Mouse (Mus musculus) thymus, adult 2 months (tissue): ENCODE data around the gene Stab1. TPM values are rescaled to one million over a fixed set of nuclear protein-coding genes. Genes with fewer than 3 reads are reported as not detected.

Experiments used
- DNase-seq: peaks from one replicate; pipeline ENCODE4 v3.0.0; 2021
- H3K27ac ChIP-seq: fragments of 200-500 bp; 2 replicates; pipeline ENCODE4 v1.5.1; 2012; ENCODE audit warnings: low read length, control low read depth; ENCODE audit not compliant: control insufficient read depth, insufficient read depth
- H3K27me3 ChIP-seq: fragments of 200-500 bp; 2 replicates; pipeline ENCODE4 v1.6.1; 2012; ENCODE audit warnings: mild to moderate bottlenecking, low read length, moderate library complexity, mixed read lengths; ENCODE audit not compliant: control insufficient read depth, insufficient read depth
- H3K36me3 ChIP-seq: fragments of 200-500 bp; 2 replicates; pipeline ENCODE4 v1.6.1; 2012; ENCODE audit warnings: mild to moderate bottlenecking, low read length, moderate library complexity; ENCODE audit not compliant: control insufficient read depth, insufficient read depth
- H3K4me1 ChIP-seq: fragments of 200-500 bp; replicated peaks from 2 replicates; pipeline ENCODE4 v1.6.1; 2012; ENCODE audit warnings: low read length; ENCODE audit not compliant: control insufficient read depth, insufficient read depth
- H3K4me3 ChIP-seq: fragments of 200-500 bp; 2 replicates; pipeline ENCODE4 v1.5.1; 2012; ENCODE audit warnings: mild to moderate bottlenecking, low read length, control low read depth, moderate library complexity; ENCODE audit not compliant: control insufficient read depth, insufficient read depth
- CTCF ChIP-seq: fragments of 200-500 bp; IDR thresholded peaks from 2 replicates; pipeline ENCODE4 v1.5.1; 2012; ENCODE audit warnings: mild to moderate bottlenecking, control low read depth, low read length, moderate library complexity, borderline replicate concordance; ENCODE audit not compliant: control insufficient read depth, poor library complexity, insufficient read depth; ENCODE audit errors: extremely low read depth
- POLR2A ChIP-seq: fragments of 200-500 bp; IDR thresholded peaks from 2 replicates; pipeline ENCODE4 v1.6.1; 2012; ENCODE audit warnings: mild to moderate bottlenecking, low read length, control low read depth, moderate library complexity; ENCODE audit not compliant: control insufficient read depth, poor library complexity, insufficient read depth; ENCODE audit errors: extremely low read depth
- WGBS: fragments of 180-500 bp; shearing (Covaris S2); methylation state at CpG from one replicate; pipeline ENCODE4 v1.1.7; 2018; 5-methylcytosine and 5-hydroxymethylcytosine counted together
- polyA plus RNA-seq: library from polyadenylated mRNA; depleted of rRNA; stranded (reverse); fragments of >200 nt; gene quantifications from 2 replicates; pipeline ENCODE4 v1.2.3, GENCODE M21; 2012; rRNA removed

The Stab1 gene
- 17.2 and 26.7 TPM in 2 replicates for polyA plus RNA-seq

DNA sequence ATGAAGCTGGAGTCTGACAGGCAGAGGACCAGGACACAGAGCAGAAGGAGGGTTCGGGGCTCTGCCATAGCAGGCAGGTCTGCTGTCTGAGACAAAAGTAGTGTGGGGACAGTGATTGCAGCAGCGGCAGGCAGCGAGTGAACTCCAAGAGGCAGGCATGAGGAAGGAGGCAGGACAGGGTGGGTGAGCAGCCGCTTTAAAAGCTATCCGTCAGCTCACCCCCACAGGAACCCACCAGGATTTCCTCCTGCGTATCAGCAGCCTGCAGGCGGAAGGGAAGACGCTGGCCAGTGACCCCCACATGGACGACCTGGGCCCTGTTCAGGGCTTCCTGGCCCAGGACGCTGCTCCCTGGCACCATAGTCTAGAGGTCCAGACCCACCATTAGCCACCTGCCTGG lies at the start of gene Stab1:
Stab1 (minus strand) TSS at position 217 of the 400 bp plus-strand sequence.
- Histone ChIP-seq H3K4me1 (no peaks in the 10 kb centered on the region), H3K27me3 (no peaks in the 10 kb centered on the region), H3K27ac (no peak within 1 kb of the TSS), H3K4me3 (no peak within 1 kb of the TSS), H3K36me3 (peaks cover 27% of the 10 kb centered on the region)
- TF ChIP-seq POLR2A: no peak
- no peak for TF ChIP-seq CTCF
- 12% methylated on average over 10 of the region's 10 CpGs for WGBS
- DNase-seq: no peak

GRCm38 (mm10) chr14:31217666-31218065 lies 49.2 kb upstream of the Stab1 start, which contains the start of gene Sema3g:
Gene Sema3g, plus strand, starts transcription at chr14:31217860.
- no peak for DNase-seq
- H3K4me3 ChIP-seq: no peak within 1 kb of the TSS

GRCm38 (mm10) chr14:31216846-31217245 lies 48.4 kb upstream of the Stab1 start, which contains the start of gene Nisch:
Gene Nisch, minus strand, starts transcription at chr14:31216946.
- Histone ChIP-seq H3K36me3 (no peaks in the 10 kb centered on the region), H3K27ac (no peak within 1 kb of the TSS), H3K4me3 (no peak within 1 kb of the TSS), H3K27me3 (no peaks in the 10 kb centered on the region), H3K4me1 (peaks cover 4% of the 10 kb centered on the region)
- TF ChIP-seq CTCF: no peak
- no peak for TF ChIP-seq POLR2A
- 94% methylated on average over 2 of the region's 2 CpGs for WGBS
- no peak for DNase-seq

More at GRCm38 (mm10) chr14:31217666-31218065, 49.2 kb upstream of the Stab1 start, which contains the start of gene Sema3g:
- H3K27ac ChIP-seq: no peak within 1 kb of the TSS
- H3K36me3 ChIP-seq: no peaks in the 10 kb centered on the region
- 21% methylated on average over 11 of the region's 11 CpGs for WGBS
- H3K27me3 ChIP-seq: no peaks in the 10 kb centered on the region
- TF ChIP-seq CTCF (no peak), POLR2A (no peak)
- H3K4me1 ChIP-seq: peaks cover 4% of the 10 kb centered on the region

DNA sequence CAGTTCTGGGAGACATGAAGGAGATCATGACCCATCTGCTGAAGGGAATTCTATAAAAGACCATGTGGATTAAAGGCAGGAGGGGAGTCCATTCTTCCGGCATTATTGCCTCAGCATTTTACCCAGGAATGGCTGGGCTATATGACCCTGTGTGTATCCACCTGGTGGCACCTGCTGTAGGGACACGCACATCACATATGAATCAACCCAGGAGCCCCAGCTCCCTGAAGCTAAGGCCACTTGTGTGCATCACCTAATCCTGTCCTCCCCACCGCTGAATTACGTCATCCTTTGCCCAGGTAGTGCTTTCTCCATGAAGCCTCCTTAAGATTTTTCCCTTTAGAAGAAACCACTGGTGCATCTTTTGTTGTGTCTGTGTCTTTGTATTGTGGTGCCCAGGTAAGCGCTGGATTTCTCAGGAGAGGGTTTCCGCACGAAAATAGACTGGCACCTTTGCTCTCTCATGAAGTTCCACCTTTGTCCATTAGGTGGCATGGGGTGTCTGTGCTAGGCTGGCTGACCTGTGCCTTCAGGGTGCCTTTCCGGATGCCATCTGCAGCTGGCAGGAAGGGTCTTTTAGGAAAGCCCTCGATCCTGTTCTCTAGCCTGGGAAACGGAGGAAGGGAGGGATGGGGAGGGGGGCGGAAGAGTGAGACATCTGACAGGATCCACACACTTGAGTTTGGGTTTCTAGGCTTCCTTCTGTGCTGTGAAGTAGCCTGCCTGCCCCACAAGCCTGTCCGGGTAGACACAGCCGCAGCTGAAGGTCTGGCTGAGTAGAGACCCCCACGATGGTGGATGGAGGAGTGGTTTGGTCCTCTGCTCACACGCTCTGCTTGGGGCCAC lies 46.9 kb upstream of the Stab1 start:
- Histone ChIP-seq H3K4me1 (peaks cover 4% of the 10 kb centered on the region), H3K36me3 (no peaks in the 10 kb centered on the region), H3K27ac (no peak overlapping the region), H3K27me3 (no peaks in the 10 kb centered on the region), H3K4me3 (no peak overlapping the region)
- peak; percentile 62; the same call in 1 of the 2 replicates for TF ChIP-seq CTCF
- no peak for TF ChIP-seq POLR2A
- DNase-seq: peak; percentile 81
- 37% methylated on average over 15 of the region's 15 CpGs for WGBS

- H3K4me3 ChIP-seq: no peak overlapping the region
- 27% methylated on average over 3 of the region's 3 CpGs for WGBS
- H3K27ac ChIP-seq: no peak overlapping the region
Measured at GRCm38 (mm10) chr14:31214684-31215083, 46.2 kb upstream of the Stab1 start.

DNA sequence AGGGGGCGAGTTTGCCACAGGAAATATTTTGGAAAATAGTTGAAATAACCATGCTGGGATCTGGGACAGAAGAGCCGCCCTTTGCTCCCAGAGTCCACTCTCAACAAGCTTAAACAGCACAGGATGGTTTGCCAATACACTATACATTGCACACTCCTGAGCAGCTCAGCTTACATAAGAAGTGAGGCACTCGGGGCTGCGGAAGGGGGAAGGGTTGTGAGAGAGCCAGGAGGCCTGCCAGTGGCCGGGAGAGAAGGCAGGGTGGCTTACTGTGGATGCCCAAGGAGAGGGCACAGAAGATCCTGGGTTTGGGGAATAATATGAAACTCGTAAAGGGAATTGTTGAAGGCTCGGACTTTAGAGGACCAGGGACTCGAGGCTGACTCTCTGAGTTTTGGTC lies 45.4 kb upstream of the Stab1 start:
- TF ChIP-seq CTCF: no peak
- TF ChIP-seq POLR2A: no peak
- WGBS: 87% methylated on average over 8 of the region's 8 CpGs
- Histone ChIP-seq H3K27ac (no peak overlapping the region), H3K4me1 (peaks cover 4% of the 10 kb centered on the region), H3K27me3 (no peaks in the 10 kb centered on the region), H3K36me3 (no peaks in the 10 kb centered on the region), H3K4me3 (no peak overlapping the region)
- DNase-seq: no peak

More at GRCm38 (mm10) chr14:31214684-31215083, 46.2 kb upstream of the Stab1 start:
- no peak for TF ChIP-seq CTCF
- no peak for TF ChIP-seq POLR2A
- no peaks in the 10 kb centered on the region for H3K36me3 ChIP-seq
- peaks cover 4% of the 10 kb centered on the region for H3K4me1 ChIP-seq
- H3K27me3 ChIP-seq: no peaks in the 10 kb centered on the region
- DNase-seq: no peak

DNA sequence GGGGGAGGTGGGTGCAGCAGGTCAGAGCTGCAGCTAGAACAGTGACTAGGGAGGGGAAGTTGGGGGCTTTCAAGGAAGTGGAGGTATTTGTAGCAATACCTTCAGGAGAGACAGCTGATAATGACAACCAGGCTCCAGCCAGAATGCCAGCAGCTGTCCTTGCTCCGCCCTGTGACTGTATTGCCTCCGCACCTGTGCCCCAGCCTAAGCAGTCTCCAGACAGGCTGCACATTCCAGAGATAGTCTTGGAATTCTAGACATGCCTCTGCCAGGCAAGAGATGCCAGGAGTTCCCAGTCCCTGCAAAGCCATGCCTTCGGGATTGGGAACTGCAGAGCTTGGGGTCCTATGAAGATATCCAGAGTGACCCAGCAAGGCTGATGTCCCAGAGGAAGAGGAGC lies 44.1 kb upstream of the Stab1 start:
- no peak overlapping the region for H3K4me3 ChIP-seq
- WGBS: 94% methylated on average over 3 of the region's 3 CpGs
- DNase-seq: no peak
- no peak overlapping the region for H3K27ac ChIP-seq
- no peaks in the 10 kb centered on the region for H3K36me3 ChIP-seq
- no peak for TF ChIP-seq POLR2A
- no peak for TF ChIP-seq CTCF
- no peaks in the 10 kb centered on the region for H3K27me3 ChIP-seq
- peaks cover 4% of the 10 kb centered on the region for H3K4me1 ChIP-seq
